Mouse (Mus musculus) central nervous system, embryonic 11.5 days (tissue): ENCODE results near the gene Gpbp1. TPM values are rescaled to one million over a fixed set of nuclear protein-coding genes. Genes with fewer than 3 reads are reported as not detected.

Experiments
- polyA plus RNA-seq: library from polyadenylated mRNA; depleted of rRNA; stranded (reverse); fragments of >200 nt; gene quantifications from 2 replicates; pipeline ENCODE4 v1.2.3, GENCODE M21; 2012; rRNA removed

Gpbp1 gene
- polyA plus RNA-seq: 80.5 and 83.5 TPM in 2 replicates

DNA sequence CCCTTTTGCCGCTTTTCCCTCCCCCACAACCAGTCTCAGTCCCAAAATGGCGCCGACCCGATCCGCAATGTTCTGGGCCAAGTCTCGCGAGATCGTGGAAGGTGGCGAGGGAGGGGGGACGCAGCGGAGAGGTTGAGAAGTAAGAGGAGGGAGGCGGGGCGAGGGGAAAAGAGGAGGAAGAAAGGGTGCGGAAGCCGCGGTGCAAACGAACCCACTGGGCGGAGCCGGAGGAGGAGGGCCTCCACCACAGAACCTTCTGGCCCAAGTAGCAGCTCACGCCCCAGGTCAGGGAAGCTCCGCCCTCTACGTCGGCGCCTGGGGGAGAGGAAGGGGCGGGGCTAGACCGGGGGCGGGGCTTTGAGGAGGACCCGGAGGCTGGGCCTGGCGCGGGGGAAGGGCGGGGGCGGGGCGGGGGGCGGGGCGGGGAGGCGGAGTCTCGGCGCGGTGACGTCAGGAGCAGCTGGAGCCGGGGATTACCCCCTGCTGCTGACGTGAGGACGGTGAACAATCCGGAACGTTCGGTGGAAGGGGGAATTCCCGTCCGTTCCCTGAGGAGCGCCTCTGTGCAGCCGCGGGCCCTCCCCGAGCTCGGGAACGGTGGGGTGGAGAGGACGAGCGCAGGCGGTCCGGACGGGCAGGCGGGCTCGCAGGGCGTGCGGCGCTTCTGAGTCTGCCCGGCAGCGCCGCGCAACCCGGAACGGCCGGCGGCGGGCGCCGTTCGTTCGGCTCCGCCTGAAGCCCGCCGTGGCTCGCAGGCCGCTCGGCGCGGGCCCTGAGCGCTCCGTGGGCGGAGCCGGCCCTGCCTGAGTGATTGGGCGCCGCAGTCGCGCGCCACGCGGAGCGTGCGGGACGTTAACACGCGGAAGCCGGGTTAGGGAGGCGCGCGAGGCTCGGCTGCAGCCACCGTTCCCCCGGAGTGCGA is at the start of gene Gpbp1:
Gene Gpbp1, minus strand, starts transcription at position 310 of the 922 bp plus-strand sequence.

Other genes with a start within 250 kb of the Gpbp1 start
- 0.02 and 0.04 TPM in 2 replicates for gene Actbl2, start 235.1 kb downstream of the Gpbp1 start, polyA plus RNA-seq
- not detected in 2 replicates for gene Gm49496, start 59.8 kb upstream of the Gpbp1 start, polyA plus RNA-seq
- gene Gm10198, start 102.7 kb upstream of the Gpbp1 start, polyA plus RNA-seq: not detected in 2 replicates
- 23.4 and 40.5 TPM in 2 replicates for gene Mier3, start 190.9 kb upstream of the Gpbp1 start, polyA plus RNA-seq